Mouse (Mus musculus): ENCODE measurements at regions not wholly inside any gene's neighbourhood (a gene's known extent, or its start where the extent isn't known, plus 50 kb on each side); places are given as distances from the start of the nearest gene placed in this dataset.

- no peak for TF ChIP-seq CTCF (IDR thresholded peaks at IDR 0.05; ENCODE audit: low read depth, low read length)
- TF ChIP-seq TAL1 (conservative IDR thresholded peaks at IDR 0.05; ENCODE audit: low read depth, low read length): no peak
- TF ChIP-seq GATA1 (IDR thresholded peaks at IDR 0.05; ENCODE audit: borderline replicate concordance, low read length): no peak
- no peak for TF ChIP-seq GATA2 (IDR thresholded peaks at IDR 0.05; ENCODE audit: borderline replicate concordance, low read depth, low read length)
- no peak for TF ChIP-seq POLR2AphosphoS5 (IDR thresholded peaks at IDR 0.05; ENCODE audit: insufficient replicate concordance, low read depth, low read length)
Observed at GRCm38 (mm10) chr3:131769976-131770375, 205.4 kb downstream of the Papss1 start.

Data from G1E (cell line).